Comparison of ENCODE assay signal across 7 mouse cellular contexts in the genomic region with DNA sequence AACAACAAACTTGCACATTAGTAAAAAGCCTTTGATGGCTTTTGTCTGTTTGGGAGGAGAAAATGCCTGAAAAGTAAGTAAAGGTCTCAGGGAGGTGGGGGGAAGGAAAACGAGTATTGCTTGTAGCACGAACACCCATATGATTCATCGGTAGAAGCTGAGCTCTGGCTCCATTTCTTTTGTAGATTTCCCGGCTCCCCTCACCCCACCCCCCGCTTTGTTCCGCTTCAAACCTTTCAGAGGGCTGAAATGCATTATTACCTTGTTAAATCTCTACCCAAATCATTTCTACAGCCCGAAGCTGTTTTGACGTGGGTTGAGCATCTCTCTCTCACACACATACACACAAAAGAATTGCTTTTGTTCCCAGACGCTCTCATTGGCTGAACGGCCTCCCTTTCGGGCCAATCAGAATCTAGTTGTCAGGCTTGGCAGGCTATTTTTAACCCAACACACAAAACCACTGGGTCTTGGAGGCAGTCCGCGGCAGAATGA.
DNase-seq lines count a peak whose midpoint lies in the region; ATAC-seq lines count a peak whose summit lies in the region.

No protein-coding gene starts in this region.

- H3K4me3 ChIP-seq in embryonic facial prominence, embryonic 13.5 days = peak overlapping the region; percentile 41
- peak overlapping the region; percentile 57 for H3K4me3 ChIP-seq in limb, embryonic 10.5 days
- H3K4me3 ChIP-seq in midbrain, embryonic 12.5 days = peak overlapping the region; percentile 46

- no peaks in the 10 kb centered on the region for H3K9me3 ChIP-seq in embryonic facial prominence, embryonic 13.5 days
- H3K9me3 ChIP-seq in limb, embryonic 10.5 days (replicated peaks) = no peaks in the 10 kb centered on the region
- H3K9me3 ChIP-seq in midbrain, embryonic 12.5 days = no peaks in the 10 kb centered on the region

- H3K4me1 ChIP-seq in embryonic facial prominence, embryonic 13.5 days = peaks cover 28% of the 10 kb centered on the region
- H3K4me1 ChIP-seq in limb, embryonic 10.5 days = peaks cover 13% of the 10 kb centered on the region; the same call in 1 of the 2 replicates
- peaks cover 3% of the 10 kb centered on the region; the same call in 1 of the 2 replicates for H3K4me1 ChIP-seq in midbrain, embryonic 12.5 days

- peak; percentile 83 to 86 for DNase-seq in adrenal gland, postnatal 36 days
- peak; percentile 91 to 94 for DNase-seq in heart, adult 18-20 months
- DNase-seq in kidney, adult 18-20 months = peak; percentile 81
- DNase-seq in limb, embryonic 10.5 days (ENCODE audit: low spot score) = peak; percentile 73
- peak; percentile 87 for DNase-seq in skeletal muscle tissue, adult 2 months (ENCODE audit: low read depth, low spot score)

- H3K27ac ChIP-seq in embryonic facial prominence, embryonic 13.5 days = peak overlapping the region; percentile 98
- H3K27ac ChIP-seq in limb, embryonic 10.5 days = peak overlapping the region; percentile 93
- peak overlapping the region; percentile 96 for H3K27ac ChIP-seq in midbrain, embryonic 12.5 days (replicated peaks)

- no peaks in the 10 kb centered on the region for H3K36me3 ChIP-seq in embryonic facial prominence, embryonic 13.5 days
- H3K36me3 ChIP-seq in limb, embryonic 10.5 days = no peaks in the 10 kb centered on the region
- H3K36me3 ChIP-seq in midbrain, embryonic 12.5 days = no peaks in the 10 kb centered on the region

- under 1% methylated on average over 13 of the region's 13 CpGs for WGBS in embryonic facial prominence, embryonic 13.5 days
- WGBS in limb, embryonic 10.5 days = under 1% methylated on average over 13 of the region's 13 CpGs
- WGBS in midbrain, embryonic 12.5 days = under 1% methylated on average over 13 of the region's 13 CpGs

- H3K9ac ChIP-seq in embryonic facial prominence, embryonic 13.5 days = peak overlapping the region; percentile 72
- H3K9ac ChIP-seq in midbrain, embryonic 12.5 days (replicated peaks) = peak overlapping the region; percentile 68

- ATAC-seq in embryonic facial prominence, embryonic 13.5 days (ENCODE audit: insufficient number of reproducible peaks, insufficient read depth, low FRiP score, low TSS enrichment, low read depth) = peak; percentile 92
- peak; percentile 96 for ATAC-seq in midbrain, embryonic 12.5 days (ENCODE audit: low FRiP score, low read depth)

- H3K4me2 ChIP-seq in embryonic facial prominence, embryonic 13.5 days = peak overlapping the region; percentile 61
- peak overlapping the region; percentile 64 for H3K4me2 ChIP-seq in midbrain, embryonic 12.5 days (replicated peaks)

- no peaks in the 10 kb centered on the region for H3K27me3 ChIP-seq in embryonic facial prominence, embryonic 13.5 days
- no peaks in the 10 kb centered on the region for H3K27me3 ChIP-seq in limb, embryonic 10.5 days (ENCODE audit: low read depth, poor library complexity, severe bottlenecking)
- no peaks in the 10 kb centered on the region for H3K27me3 ChIP-seq in midbrain, embryonic 12.5 days

Comparison
In these comparisons a context has a peak if more than half of its experiments do, and no peak if none do; other contexts are left out.
1. Peak in every context shown above with its lines: DNase-seq, ATAC-seq, H3K4me3 ChIP-seq and H3K27ac ChIP-seq.